Mouse (Mus musculus) embryonic facial prominence, embryonic 11.5 days (tissue): Measurements from ENCODE around the gene Wdr27. TPM values are rescaled to one million over a fixed set of nuclear protein-coding genes. Genes with fewer than 3 reads are reported as not detected.
"Not testable (repeated sequence)": the region's sequence is repeated elsewhere in the genome, so short reads cannot be mapped to it uniquely, and the experiment has no call there.

Experiments used
- ATAC-seq: fragments of 200-750 bp; cut with Nextera tagmentation; replicated peaks from 2 replicates; pipeline ENCODE4 v1.8.0; 2017; ENCODE audit warnings: low read depth; ENCODE audit not compliant: insufficient number of reproducible peaks, low FRiP score, low TSS enrichment
- DNase-seq: peaks from one replicate; pipeline ENCODE4 v3.0.0-alpha.2; 2015; ENCODE audit warnings: low spot score
- H3K27ac ChIP-seq: fragments of 300-500 bp; sonication (generic); replicated peaks from 2 replicates; pipeline ENCODE4 v1.5.1; 2014; ENCODE audit warnings: mild to moderate bottlenecking, low read depth, low read length, control low read depth
- H3K27me3 ChIP-seq: fragments of 300-500 bp; sonication (generic); 2 replicates; pipeline ENCODE4 v1.6.1; 2014; ENCODE audit warnings: mild to moderate bottlenecking, low read length, moderate library complexity, mixed read lengths; ENCODE audit not compliant: control insufficient read depth, insufficient read depth
- H3K36me3 ChIP-seq: fragments of 300-500 bp; sonication (generic); replicated peaks from 2 replicates; pipeline ENCODE4 v1.6.1; 2014; ENCODE audit warnings: low read depth, mild to moderate bottlenecking, low read length, moderate library complexity, mixed read lengths; ENCODE audit not compliant: control insufficient read depth, insufficient read depth
- H3K4me1 ChIP-seq: fragments of 300-500 bp; sonication (generic); 2 replicates; pipeline ENCODE4 v1.6.1; 2014; ENCODE audit warnings: low read length, mixed read lengths; ENCODE audit not compliant: control insufficient read depth, insufficient read depth
- H3K4me2 ChIP-seq: fragments of 300-500 bp; sonication (generic); 2 replicates; pipeline ENCODE4 v1.6.1; 2014; ENCODE audit warnings: low read depth, mild to moderate bottlenecking, control low read depth, low read length, moderate library complexity
- H3K4me3 ChIP-seq: fragments of 300-500 bp; sonication (generic); 2 replicates; pipeline ENCODE4 v1.5.1; 2014; ENCODE audit warnings: low read depth, low read length, control low read depth
- H3K9ac ChIP-seq: fragments of 300-500 bp; sonication (generic); replicated peaks from 2 replicates; pipeline ENCODE4 v1.6.1; 2014; ENCODE audit warnings: mild to moderate bottlenecking, control low read depth, low read length
- H3K9me3 ChIP-seq: fragments of 300-500 bp; sonication (generic); replicated peaks from 2 replicates; pipeline ENCODE4 v1.6.1; 2016; ENCODE audit warnings: mild to moderate bottlenecking, low read length, inconsistent platforms, mixed read lengths; ENCODE audit not compliant: control insufficient read depth
- WGBS: fragments of 180-500 bp; shearing (Covaris S2); extraction: QIAGEN DNeasy Blood & Tissue Kit; methylation state at CpG from one replicate; pipeline ENCODE4 v1.1.7; 2014; 5-methylcytosine and 5-hydroxymethylcytosine counted together
- polyA plus RNA-seq: library from polyadenylated mRNA; unstranded; fragments of >200 nt; fragmentation: Nextera tagmentation; extraction: Ambion mirVana; gene quantifications from 2 replicates; pipeline ENCODE4 v1.2.1, GENCODE M21; 2014

Gene Wdr27
- polyA plus RNA-seq, 1 experiment from 2014 or later = 4.6 TPM

DNA sequence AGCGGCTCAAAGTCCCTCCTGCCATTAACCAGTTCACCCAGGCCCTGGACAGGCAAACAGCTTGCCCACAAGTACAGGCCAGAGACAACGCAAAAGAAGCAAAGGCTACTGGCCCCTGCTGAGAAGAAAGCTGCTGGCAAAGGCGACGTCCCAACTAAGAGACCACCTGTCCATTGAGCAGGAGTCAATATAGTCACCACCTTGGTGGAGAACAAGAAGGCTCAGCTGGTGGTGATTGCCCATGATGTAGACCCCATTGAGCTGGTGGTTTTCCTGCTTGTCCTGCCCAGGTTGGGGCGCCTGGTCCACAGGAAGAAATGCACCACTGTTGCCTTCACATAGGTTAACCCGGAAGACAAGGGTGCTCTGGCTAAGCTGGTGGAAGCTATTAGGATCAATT, 777 bp downstream of the Wdr27 start:
- H3K27ac ChIP-seq, H3K36me3 ChIP-seq, DNase-seq, H3K9me3 ChIP-seq, H3K27me3 ChIP-seq, ATAC-seq, H3K4me1 ChIP-seq: not testable (repeated sequence)
- Histone ChIP-seq H3K9ac (peak overlapping the region; percentile 77; the same call in 1 of the 2 replicates), H3K4me2 (peak overlapping the region; percentile 80), H3K4me3 (peak overlapping the region; percentile 79)
- 67% methylated on average over 6 of the region's 6 CpGs for WGBS

DNA sequence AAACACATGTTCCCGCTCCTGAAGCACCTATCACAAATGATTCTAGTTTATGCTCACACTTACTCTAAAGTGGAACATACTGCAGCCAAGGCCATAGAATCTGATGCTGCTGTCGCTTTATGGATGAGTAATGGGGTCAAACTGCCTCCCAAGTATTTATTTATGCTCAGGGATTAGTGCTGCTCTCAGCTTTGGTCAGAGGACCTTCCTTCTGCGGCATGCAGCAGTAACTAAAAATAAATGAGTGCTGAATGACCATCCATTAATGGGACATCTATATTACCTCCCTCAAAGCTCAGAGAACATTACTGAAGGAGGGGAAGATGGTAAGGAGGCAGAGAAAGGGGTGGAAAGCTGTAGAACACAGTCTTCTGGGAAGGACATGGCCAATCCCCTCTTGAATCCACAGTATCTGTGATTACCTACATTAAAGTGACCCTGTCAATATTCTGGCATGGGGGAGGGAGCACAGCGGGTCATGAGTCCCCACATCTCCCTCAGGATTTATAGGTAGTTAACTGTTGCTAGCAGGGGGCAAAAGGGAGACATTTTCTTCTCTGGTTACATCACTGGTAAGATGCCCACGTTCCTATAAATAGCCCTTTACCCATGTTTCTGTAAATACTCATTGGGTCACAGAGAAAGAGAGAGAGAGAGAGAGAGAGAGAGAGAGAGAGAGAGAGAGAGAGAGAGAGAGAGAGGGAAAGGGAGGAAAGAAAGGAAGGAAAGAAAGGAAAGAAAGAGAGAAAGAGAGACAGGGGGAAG, 6.9 kb downstream of the Wdr27 start:
- no peaks in the 10 kb centered on the region for H3K27me3 ChIP-seq
- no peak overlapping the region for H3K27ac ChIP-seq
- WGBS = 78% methylated on average over 5 of the region's 5 CpGs
- no peaks in the 10 kb centered on the region for H3K36me3 ChIP-seq
- no peaks in the 10 kb centered on the region for H3K4me1 ChIP-seq
- ATAC-seq (no peak), DNase-seq (no peak)
- H3K4me3 ChIP-seq = no peak overlapping the region
- no peak overlapping the region for H3K9ac ChIP-seq
- no peak overlapping the region for H3K4me2 ChIP-seq
- H3K9me3 ChIP-seq = no peaks in the 10 kb centered on the region

DNA sequence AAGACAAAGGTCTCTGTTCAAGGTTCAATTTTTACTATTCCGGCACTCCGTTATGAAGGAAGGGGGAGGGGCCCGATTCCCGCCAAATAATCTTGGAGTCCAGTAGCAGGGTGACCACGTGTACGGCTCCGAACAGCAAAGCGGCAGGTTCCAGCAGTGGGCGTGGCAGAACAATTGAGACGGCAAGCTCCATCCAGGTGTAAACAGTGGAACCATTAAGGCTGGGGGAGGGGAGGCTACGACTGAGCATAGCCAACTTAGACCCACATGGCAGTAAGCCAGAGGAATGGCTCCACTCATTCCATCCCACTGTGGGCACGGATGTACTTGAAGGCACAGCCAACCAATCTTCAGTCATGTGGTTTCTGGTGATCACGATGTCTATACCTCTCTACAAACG, 7.7 kb downstream of the Wdr27 start:
- not testable (repeated sequence) for H3K9me3 ChIP-seq, H3K4me2 ChIP-seq, H3K4me3 ChIP-seq, H3K9ac ChIP-seq, DNase-seq, H3K27me3 ChIP-seq, H3K36me3 ChIP-seq, H3K27ac ChIP-seq, H3K4me1 ChIP-seq, ATAC-seq
- 83% methylated on average over 12 of the region's 14 CpGs for WGBS

DNA sequence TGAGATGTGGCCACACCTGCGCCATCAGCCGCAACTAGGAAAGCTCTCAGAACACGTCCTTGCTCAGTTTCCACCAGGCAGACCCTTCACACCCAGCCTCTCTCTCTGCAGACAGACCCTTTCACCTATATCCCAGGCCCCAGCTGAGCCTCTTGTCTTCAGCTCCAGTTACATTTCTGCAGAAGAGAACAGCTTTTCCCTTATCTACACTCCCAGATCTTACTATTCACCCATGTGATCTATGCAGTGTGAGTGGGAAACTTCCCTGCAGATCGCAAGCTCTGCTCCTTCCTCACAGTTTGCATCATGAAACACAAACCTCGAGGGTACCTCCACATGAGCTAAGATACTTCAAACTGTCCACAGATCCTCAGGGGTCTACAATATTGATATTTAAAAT, 11.5 kb downstream of the Wdr27 start:
- ATAC-seq = no peak
- 87% methylated on average over 5 of the region's 5 CpGs for WGBS
- Histone ChIP-seq H3K27ac (no peak overlapping the region), H3K4me1 (no peaks in the 10 kb centered on the region), H3K4me3 (no peak overlapping the region), H3K27me3 (no peaks in the 10 kb centered on the region), H3K36me3 (no peaks in the 10 kb centered on the region), H3K9me3 (no peaks in the 10 kb centered on the region), H3K9ac (no peak overlapping the region), H3K4me2 (no peak overlapping the region)
- DNase-seq = no peak

DNA sequence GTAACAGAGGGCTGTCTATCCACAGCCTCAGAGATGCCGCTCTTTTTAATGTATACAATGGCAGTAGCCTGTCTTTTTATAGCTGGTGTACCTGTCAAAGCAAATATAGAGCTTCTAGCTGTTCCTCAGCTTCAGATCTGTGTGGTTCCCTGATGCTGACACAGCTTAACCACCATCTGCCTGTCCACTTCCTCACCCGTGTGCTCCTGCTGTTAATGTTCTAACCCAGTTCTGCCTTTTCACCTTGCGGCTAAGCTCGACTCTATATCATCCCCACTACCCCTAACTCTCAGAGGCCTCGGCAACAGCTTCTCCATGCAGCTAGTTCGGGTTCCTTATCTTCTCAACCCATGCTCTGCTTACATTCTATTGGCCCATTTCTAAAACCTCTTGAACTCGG, 12.3 kb downstream of the Wdr27 start:
- H3K9ac ChIP-seq = no peak overlapping the region
- DNase-seq = no peak
- no peak overlapping the region for H3K27ac ChIP-seq
- no peak overlapping the region for H3K4me2 ChIP-seq
- no peaks in the 10 kb centered on the region for H3K4me1 ChIP-seq
- no peaks in the 10 kb centered on the region for H3K36me3 ChIP-seq
- H3K9me3 ChIP-seq = no peaks in the 10 kb centered on the region
- no peak overlapping the region for H3K4me3 ChIP-seq
- 86% methylated on average over 7 of the region's 7 CpGs for WGBS
- no peak for ATAC-seq
- H3K27me3 ChIP-seq = no peaks in the 10 kb centered on the region

DNA sequence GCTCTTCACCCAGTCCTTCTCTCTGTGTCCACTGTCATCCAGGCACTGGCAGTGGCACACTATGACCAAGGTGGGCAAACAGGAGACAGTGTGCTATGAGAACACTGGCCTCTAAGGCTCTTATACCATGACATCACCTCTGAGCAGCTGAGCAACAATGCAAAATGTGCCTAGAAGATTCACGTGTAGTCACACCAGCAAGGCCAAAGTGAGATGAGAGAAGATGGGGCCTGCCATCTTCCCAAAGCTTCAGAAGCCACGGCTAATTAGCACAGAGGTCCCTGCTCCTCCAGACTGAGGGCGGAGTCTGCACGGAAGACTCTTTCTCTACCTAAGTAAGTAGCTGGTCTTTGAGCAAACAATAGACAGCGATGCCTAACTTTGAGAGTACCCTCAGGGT, 14.3 kb downstream of the Wdr27 start:
- H3K9me3 ChIP-seq = no peaks in the 10 kb centered on the region
- no peak overlapping the region for H3K27ac ChIP-seq
- H3K4me1 ChIP-seq = no peaks in the 10 kb centered on the region
- 68% methylated on average over 5 of the region's 5 CpGs for WGBS
- no peak overlapping the region for H3K9ac ChIP-seq
- H3K36me3 ChIP-seq = no peaks in the 10 kb centered on the region
- H3K4me3 ChIP-seq = no peak overlapping the region
- no peak for ATAC-seq
- no peak overlapping the region for H3K4me2 ChIP-seq
- no peaks in the 10 kb centered on the region for H3K27me3 ChIP-seq
- no peak for DNase-seq

DNA sequence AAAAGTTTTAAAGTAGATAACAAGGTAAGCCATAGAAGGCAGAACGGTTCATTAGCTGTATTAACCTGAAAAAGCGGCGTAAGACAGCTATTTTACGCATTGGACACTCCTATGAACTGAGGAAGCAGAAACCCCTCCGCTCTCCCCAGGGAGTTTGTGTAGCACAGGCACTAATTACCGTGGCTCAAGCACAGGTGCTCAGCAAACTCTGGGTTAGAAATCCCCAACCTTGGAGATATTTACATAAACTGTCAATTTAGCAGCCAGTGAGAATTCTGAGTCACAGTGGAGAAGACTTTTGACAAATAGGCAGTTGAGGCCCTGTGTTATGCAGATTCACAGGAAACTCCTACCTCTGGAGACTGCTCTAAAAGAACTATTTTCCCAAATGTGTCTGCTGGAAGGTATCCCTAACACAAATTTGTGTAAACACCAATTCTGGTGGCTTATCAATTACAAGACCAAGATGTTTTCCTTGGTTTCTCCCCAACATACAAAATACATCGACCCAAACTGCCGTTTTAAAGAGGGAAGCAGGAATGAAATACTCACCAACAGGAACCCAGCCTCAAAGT, 15.2 kb downstream of the Wdr27 start:
- Histone ChIP-seq H3K4me1 (no peaks in the 10 kb centered on the region), H3K4me3 (no peak overlapping the region), H3K27ac (no peak overlapping the region), H3K36me3 (no peaks in the 10 kb centered on the region), H3K9ac (no peak overlapping the region), H3K9me3 (no peaks in the 10 kb centered on the region), H3K27me3 (no peaks in the 10 kb centered on the region), H3K4me2 (no peak overlapping the region)
- DNase-seq (no peak), ATAC-seq (no peak)
- 82% methylated on average over 8 of the region's 8 CpGs for whole genome bisulfite sequencing

DNA sequence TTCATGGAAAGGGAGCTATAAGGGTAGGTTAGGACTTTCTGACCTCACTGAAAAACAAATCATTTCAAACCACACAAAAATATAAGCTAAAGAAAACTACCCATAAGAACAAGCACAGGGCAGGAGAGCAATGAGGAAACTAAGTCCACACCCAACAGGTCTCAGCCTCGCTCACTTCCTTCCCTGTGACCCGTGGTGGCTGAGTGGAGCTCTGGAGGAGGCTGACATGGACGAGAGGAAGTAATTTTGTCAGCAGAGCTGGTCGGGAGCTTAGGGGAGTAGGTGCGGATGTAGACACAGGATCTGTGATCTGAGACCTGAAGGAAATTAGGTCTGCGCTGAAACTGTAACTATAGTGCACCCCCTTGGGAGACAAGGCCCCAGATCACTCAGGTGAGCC, 21.4 kb downstream of the Wdr27 start:
- Histone ChIP-seq H3K27me3 (no peaks in the 10 kb centered on the region), H3K4me1 (no peaks in the 10 kb centered on the region), H3K4me2 (no peak overlapping the region), H3K9ac (no peak overlapping the region), H3K9me3 (no peaks in the 10 kb centered on the region), H3K27ac (no peak overlapping the region), H3K4me3 (no peak overlapping the region), H3K36me3 (no peaks in the 10 kb centered on the region)
- ATAC-seq (no peak), DNase-seq (no peak)
- WGBS = 55% methylated on average over 6 of the region's 6 CpGs
